Mouse (Mus musculus) intestine, embryonic 16.5 days (tissue): ENCODE data around the gene Serpina9. TPM values are rescaled to one million over a fixed set of nuclear protein-coding genes. Genes with fewer than 3 reads are reported as not detected.
A peak's percentile ranks its signal among the peaks of the same experiment; 100 is the strongest.

Source experiments
- ATAC-seq: fragments of 200-750 bp; cut with Nextera tagmentation; 2 replicates; pipeline ENCODE4 v1.8.0; 2017; ENCODE audit warnings: moderate TSS enrichment, moderate library complexity
- H3K27ac ChIP-seq: fragments of 300-500 bp; sonication (generic); 2 replicates; pipeline ENCODE4 v1.5.1; 2014; ENCODE audit warnings: mild to moderate bottlenecking, low read length
- H3K27me3 ChIP-seq: fragments of 300-500 bp; sonication (generic); replicated peaks from 2 replicates; pipeline ENCODE4 v1.6.1; 2014; ENCODE audit warnings: low read length, control low read depth, mixed read lengths; ENCODE audit not compliant: control insufficient read depth, insufficient read depth
- H3K36me3 ChIP-seq: fragments of 300-500 bp; sonication (generic); 2 replicates; pipeline ENCODE4 v1.6.1; 2014; ENCODE audit warnings: low read length, control low read depth; ENCODE audit not compliant: control insufficient read depth, insufficient read depth
- H3K4me1 ChIP-seq: fragments of 300-500 bp; sonication (generic); 2 replicates; pipeline ENCODE4 v1.6.1; 2014; ENCODE audit warnings: low read length, control low read depth, mixed read lengths; ENCODE audit not compliant: control insufficient read depth, insufficient read depth
- H3K4me2 ChIP-seq: fragments of 300-500 bp; sonication (generic); 2 replicates; pipeline ENCODE4 v1.6.1; 2014; ENCODE audit warnings: low read depth, low read length, control low read depth
- H3K4me3 ChIP-seq: fragments of 300-500 bp; sonication (generic); 2 replicates; pipeline ENCODE4 v1.5.1; 2014; ENCODE audit warnings: mild to moderate bottlenecking, low read length
- H3K9ac ChIP-seq: fragments of 300-500 bp; sonication (generic); 2 replicates; pipeline ENCODE4 v1.6.1; 2014; ENCODE audit warnings: low read depth, low read length
- H3K9me3 ChIP-seq: fragments of 300-500 bp; sonication (generic); 2 replicates; pipeline ENCODE4 v1.6.1; 2016; ENCODE audit warnings: low read length, control low read depth; ENCODE audit not compliant: control insufficient read depth
- WGBS: fragments of 180-500 bp; shearing (Covaris S2); extraction: QIAGEN DNeasy Blood & Tissue Kit; methylation state at CpG from one replicate; pipeline ENCODE4 v1.1.7; 2014; 5-methylcytosine and 5-hydroxymethylcytosine counted together
- polyA plus RNA-seq: library from polyadenylated mRNA; unstranded; fragments of >200 nt; fragmentation: Nextera tagmentation; extraction: Ambion mirVana; gene quantifications from 2 replicates; pipeline ENCODE4 v1.2.1, GENCODE M21; 2015

Serpina9 gene
- polyA plus RNA-seq, 1 experiment from 2014 or later = 0.04 TPM

DNA sequence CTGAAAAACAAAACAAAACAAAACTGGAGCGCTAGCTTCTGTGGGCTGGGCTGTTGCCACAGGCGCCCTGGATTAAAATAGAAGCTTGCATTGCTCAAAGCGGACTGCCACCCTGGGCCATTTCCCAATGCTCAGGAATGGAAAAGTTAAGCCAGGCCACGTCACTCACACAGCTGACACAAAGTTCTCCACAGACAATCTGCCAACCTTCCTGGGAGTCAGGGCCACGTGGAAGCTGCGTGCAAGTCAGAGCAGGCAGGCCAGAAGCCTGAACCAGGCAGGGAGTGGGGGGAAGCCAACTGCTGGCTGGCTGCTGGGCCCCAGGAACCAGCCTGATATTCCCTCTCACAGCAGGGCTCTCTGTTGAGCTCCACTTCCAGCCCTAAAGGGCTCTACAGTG, 27.8 kb upstream of the Serpina9 start:
- ATAC-seq = no peak
- no peak overlapping the region for H3K4me3 ChIP-seq
- H3K9me3 ChIP-seq = no peaks in the 10 kb centered on the region
- no peak overlapping the region for H3K4me2 ChIP-seq
- H3K27me3 ChIP-seq = no peaks in the 10 kb centered on the region
- no peak overlapping the region for H3K9ac ChIP-seq
- H3K36me3 ChIP-seq = no peaks in the 10 kb centered on the region
- H3K27ac ChIP-seq = no peak overlapping the region
- 70% methylated on average over 6 of the region's 6 CpGs for WGBS
- H3K4me1 ChIP-seq = no peaks in the 10 kb centered on the region

- ATAC-seq = no peak
- no peaks in the 10 kb centered on the region for H3K36me3 ChIP-seq
- H3K27ac ChIP-seq = no peak overlapping the region
- no peak overlapping the region for H3K9ac ChIP-seq
- no peak overlapping the region for H3K4me3 ChIP-seq
- no peaks in the 10 kb centered on the region for H3K27me3 ChIP-seq
- H3K4me2 ChIP-seq = no peak overlapping the region
- 86% methylated on average over 7 of the region's 7 CpGs for WGBS
- H3K4me1 ChIP-seq = no peaks in the 10 kb centered on the region
- no peaks in the 10 kb centered on the region for H3K9me3 ChIP-seq
Measured at GRCm38 (mm10) chr12:104038181-104038580, 24.6 kb upstream of the Serpina9 start.

DNA sequence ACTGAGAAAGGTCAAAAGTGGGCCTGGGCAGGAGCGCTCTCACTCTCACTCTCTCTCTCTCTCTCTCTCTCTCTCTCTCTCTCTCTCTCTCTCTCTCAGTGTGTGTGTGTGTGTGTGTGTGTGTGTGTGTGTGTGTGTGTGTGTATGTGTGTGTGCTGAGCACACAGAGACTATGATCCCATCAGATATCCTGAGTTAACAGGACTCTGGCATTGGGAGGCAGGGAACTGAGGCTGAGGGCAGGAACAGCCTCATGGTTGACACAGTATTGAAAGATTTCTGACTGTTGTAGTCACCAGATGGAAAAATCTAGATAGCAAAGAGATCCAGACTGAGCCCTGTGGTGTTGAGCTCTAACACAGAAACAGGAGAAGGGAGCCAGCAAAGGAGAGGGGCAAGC, 20.2 kb upstream of the Serpina9 start:
- H3K9me3 ChIP-seq = no peaks in the 10 kb centered on the region

GRCm38 (mm10) chr12:104029986-104030385, 16.4 kb upstream of the Serpina9 start:
- no peaks in the 10 kb centered on the region for H3K4me1 ChIP-seq
- ATAC-seq = no peak
- H3K4me3 ChIP-seq = no peak overlapping the region
- no peaks in the 10 kb centered on the region for H3K27me3 ChIP-seq
- H3K4me2 ChIP-seq = no peak overlapping the region
- no peak overlapping the region for H3K27ac ChIP-seq
- no peaks in the 10 kb centered on the region for H3K36me3 ChIP-seq
- WGBS = 51% methylated on average over 8 of the region's 8 CpGs
- H3K9ac ChIP-seq = no peak overlapping the region
- H3K9me3 ChIP-seq = no peaks in the 10 kb centered on the region

More for the DNA sequence above, 20.2 kb upstream of the Serpina9 start:
- no peak overlapping the region for H3K4me3 ChIP-seq
- no peak overlapping the region for H3K9ac ChIP-seq
- no peak overlapping the region for H3K27ac ChIP-seq
- H3K4me2 ChIP-seq = no peak overlapping the region
- no peaks in the 10 kb centered on the region for H3K4me1 ChIP-seq
- WGBS = 78% methylated on average over 1 of the region's 1 CpGs
- H3K36me3 ChIP-seq = no peaks in the 10 kb centered on the region
- no peaks in the 10 kb centered on the region for H3K27me3 ChIP-seq
- ATAC-seq = no peak

DNA sequence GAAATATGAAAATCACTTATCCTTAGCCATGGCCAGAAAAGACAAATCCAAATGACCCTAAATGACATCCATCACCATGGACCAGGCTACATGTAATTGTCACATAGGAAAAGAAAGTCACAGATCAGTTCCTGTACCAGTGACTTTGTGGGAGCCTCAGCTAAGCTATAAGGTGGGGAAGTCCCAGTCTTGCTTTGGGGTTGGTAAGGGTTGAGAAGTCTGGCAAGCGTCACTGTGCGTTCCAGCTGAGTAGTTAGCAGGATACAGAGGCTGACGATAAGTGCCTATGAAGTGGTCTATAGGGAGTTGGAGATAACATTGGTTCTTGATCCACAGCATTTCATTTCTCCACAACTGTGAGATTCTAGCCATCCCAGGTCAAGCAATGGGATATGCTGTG, 1.7 kb upstream of the Serpina9 start:
- Histone ChIP-seq H3K27ac (no peak overlapping the region), H3K27me3 (no peaks in the 10 kb centered on the region), H3K36me3 (no peaks in the 10 kb centered on the region), H3K4me3 (no peak overlapping the region), H3K9ac (no peak overlapping the region), H3K4me2 (no peak overlapping the region), H3K9me3 (no peaks in the 10 kb centered on the region), H3K4me1 (no peaks in the 10 kb centered on the region)
- ATAC-seq = no peak
- 75% methylated on average over 3 of the region's 3 CpGs for WGBS

DNA sequence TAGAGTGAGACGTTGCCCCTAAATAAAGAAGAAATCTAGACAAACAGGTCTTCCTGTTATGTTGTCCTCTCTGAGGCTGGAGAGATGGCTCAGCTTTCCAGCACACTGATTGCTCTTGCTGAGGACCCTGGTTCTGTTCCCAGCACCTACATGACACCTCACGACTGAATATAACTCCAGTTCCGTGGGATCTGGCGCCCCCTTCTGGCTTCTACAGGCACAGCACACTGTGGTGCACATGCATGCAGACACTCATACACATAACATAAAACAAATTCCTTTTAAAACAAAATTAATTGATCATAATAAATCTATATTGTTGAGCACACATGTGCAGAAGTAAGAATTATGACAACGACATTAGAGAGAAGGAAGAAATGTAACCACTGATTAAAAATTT, 8.9 kb downstream of the Serpina9 start:
- Histone ChIP-seq H3K9me3 (no peaks in the 10 kb centered on the region), H3K4me3 (no peak overlapping the region), H3K9ac (no peak overlapping the region), H3K27me3 (no peaks in the 10 kb centered on the region), H3K4me1 (no peaks in the 10 kb centered on the region), H3K27ac (no peak overlapping the region), H3K36me3 (no peaks in the 10 kb centered on the region), H3K4me2 (no peak overlapping the region)
- no peak for ATAC-seq
- WGBS = 84% methylated on average over 5 of the region's 5 CpGs

GRCm38 (mm10) chr12:104003238-104003612, 10.3 kb downstream of the Serpina9 start:
- Histone ChIP-seq H3K27me3 (no peaks in the 10 kb centered on the region), H3K4me2 (no peak overlapping the region)
- 38% methylated on average over 4 of the region's 4 CpGs for WGBS

DNA sequence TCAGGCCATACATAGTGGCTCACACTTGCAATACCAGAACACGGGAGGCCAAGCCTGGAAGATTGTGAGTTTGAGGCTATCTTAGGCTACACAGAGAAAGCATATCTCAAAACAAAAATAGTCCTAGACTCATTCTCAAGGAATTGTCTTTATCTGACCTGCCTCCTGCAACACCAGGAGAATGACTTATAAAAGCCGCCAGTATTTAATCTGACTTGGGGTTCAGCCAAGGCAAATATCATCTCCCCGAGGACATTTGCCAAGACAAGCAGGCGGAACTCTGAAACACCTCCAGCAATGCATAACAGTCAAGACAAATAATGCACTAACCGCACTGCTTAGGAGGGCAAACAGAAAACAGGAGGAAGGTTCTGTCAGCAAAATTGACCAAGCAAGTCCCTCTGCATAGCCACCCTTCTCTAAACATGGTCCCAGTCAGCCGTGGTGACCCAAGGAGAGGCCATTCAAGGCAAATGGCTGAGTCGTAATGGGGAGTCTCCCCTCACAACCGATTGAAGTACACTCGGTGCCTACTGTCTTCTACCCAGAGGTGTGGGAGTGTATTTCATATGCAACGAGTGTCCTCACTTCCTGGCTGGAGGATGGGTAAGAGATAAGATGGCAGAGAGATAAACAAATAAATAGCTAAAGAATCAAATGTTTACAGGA, 10.9 kb downstream of the Serpina9 start:
- H3K27ac ChIP-seq = no peak overlapping the region
- 48% methylated on average over 10 of the region's 10 CpGs for WGBS
- no peaks in the 10 kb centered on the region for H3K36me3 ChIP-seq
- H3K9ac ChIP-seq = no peak overlapping the region
- H3K4me3 ChIP-seq = no peak overlapping the region
- H3K4me2 ChIP-seq = no peak overlapping the region
- peak; percentile 23; the same call in 1 of the 2 replicates for ATAC-seq
- no peaks in the 10 kb centered on the region for H3K4me1 ChIP-seq
- H3K27me3 ChIP-seq = no peaks in the 10 kb centered on the region
- H3K9me3 ChIP-seq = no peaks in the 10 kb centered on the region

More at GRCm38 (mm10) chr12:104003238-104003612, 10.3 kb downstream of the Serpina9 start:
- H3K4me1 ChIP-seq = no peaks in the 10 kb centered on the region
- no peak overlapping the region for H3K4me3 ChIP-seq
- no peaks in the 10 kb centered on the region for H3K36me3 ChIP-seq
- ATAC-seq = no peak
- H3K9ac ChIP-seq = no peak overlapping the region
- H3K9me3 ChIP-seq = no peaks in the 10 kb centered on the region
- no peak overlapping the region for H3K27ac ChIP-seq

GRCm38 (mm10) chr12:104000594-104000993, 13.0 kb downstream of the Serpina9 start:
- no peak overlapping the region for H3K4me2 ChIP-seq
- no peaks in the 10 kb centered on the region for H3K36me3 ChIP-seq
- H3K9ac ChIP-seq = no peak overlapping the region
- no peak overlapping the region for H3K27ac ChIP-seq
- no peak for ATAC-seq
- H3K9me3 ChIP-seq = no peaks in the 10 kb centered on the region
- no peak overlapping the region for H3K4me3 ChIP-seq
- no peaks in the 10 kb centered on the region for H3K27me3 ChIP-seq
- 90% methylated on average over 3 of the region's 3 CpGs for WGBS
- H3K4me1 ChIP-seq = no peaks in the 10 kb centered on the region

GRCm38 (mm10) chr12:103999611-104000010, 13.9 kb downstream of the Serpina9 start:
- no peak for ATAC-seq
- H3K4me1 ChIP-seq = no peaks in the 10 kb centered on the region
- no peak overlapping the region for H3K4me2 ChIP-seq
- no peaks in the 10 kb centered on the region for H3K27me3 ChIP-seq
- H3K36me3 ChIP-seq = no peaks in the 10 kb centered on the region
- H3K9ac ChIP-seq = no peak overlapping the region
- no peak overlapping the region for H3K4me3 ChIP-seq
- H3K27ac ChIP-seq = no peak overlapping the region
- WGBS = 87% methylated on average over 8 of the region's 8 CpGs
- no peaks in the 10 kb centered on the region for H3K9me3 ChIP-seq
